Mouse (Mus musculus) lung, postnatal 0 days (tissue): Measurements from ENCODE around the gene Kifc3.

ENCODE experiments used
- CTCF ChIP-seq: IDR thresholded peaks from 2 replicates; pipeline ENCODE4 v1.5.1; 2016; ENCODE audit warnings: antibody characterized with exemption, mild to moderate bottlenecking
- EP300 ChIP-seq: IDR thresholded peaks from 2 replicates; pipeline ENCODE4 v1.6.1; 2016; ENCODE audit warnings: antibody characterized with exemption, mild to moderate bottlenecking, control low read depth

DNA sequence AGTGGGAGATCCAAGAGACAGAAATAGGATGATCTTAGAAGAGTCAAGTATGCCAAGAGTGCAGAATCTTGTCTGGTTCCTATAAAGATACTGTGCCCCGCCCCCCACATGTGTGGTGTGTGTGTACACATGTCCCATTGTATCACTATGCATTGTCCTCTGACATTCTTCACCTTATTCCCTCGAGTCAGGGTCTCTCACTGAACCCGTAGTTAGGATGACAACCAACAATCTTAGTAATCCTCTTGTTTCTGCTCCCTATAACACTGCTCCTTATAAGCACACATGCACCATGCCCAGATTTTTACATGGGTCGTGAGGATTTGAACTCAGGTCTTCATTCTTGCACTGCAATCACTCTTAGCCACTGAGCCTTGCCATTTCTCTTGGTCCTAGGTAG, 123.3 kb downstream of the Kifc3 start:
- TF ChIP-seq EP300, result no peak
- TF ChIP-seq CTCF, result no peak
